Mouse (Mus musculus): ENCODE measurements at regions not wholly inside any gene's neighbourhood (a gene's known extent, or its start where the extent isn't known, plus 50 kb on each side); places are given as distances from the start of the nearest gene placed in this dataset.
A peak's percentile ranks its signal among the peaks of the same experiment; 100 is the strongest.

DNA sequence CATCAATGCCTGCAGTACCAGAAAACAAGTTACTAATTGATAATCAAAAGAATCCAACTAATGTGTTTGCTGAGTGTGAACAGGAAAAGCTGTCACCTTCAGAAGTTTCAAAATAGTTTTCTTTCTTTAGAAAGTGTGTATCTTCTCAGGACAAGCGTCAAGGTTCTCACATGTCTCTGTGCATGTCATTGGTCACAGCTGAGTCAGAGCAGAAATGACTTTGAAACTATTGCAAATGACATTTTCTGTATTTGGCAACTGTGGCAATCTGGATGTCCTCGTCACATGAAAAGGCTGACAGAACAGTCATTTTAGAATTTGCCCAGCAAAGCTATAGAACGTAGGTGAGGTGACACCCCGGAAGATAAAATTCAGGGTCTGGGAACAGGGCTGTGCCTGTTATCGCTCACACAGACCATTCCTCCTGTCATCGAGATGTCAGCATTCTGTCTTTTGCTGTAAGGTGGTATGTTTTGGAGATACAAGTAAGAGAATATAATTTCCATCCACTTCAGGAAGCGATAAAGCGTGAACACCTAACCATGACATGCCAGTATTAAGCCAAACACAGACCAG is 371.4 kb upstream of the Hsf2 start:
- Histone ChIP-seq H3K27me3 (ENCODE audit: insufficient read depth, low read length) (no peaks in the 10 kb centered on the region), H3K9ac (no peak overlapping the region), H3K36me3 (ENCODE audit: insufficient read depth) (no peaks in the 10 kb centered on the region), H3K27ac (ENCODE audit: low read depth, low read length) (no peak overlapping the region), H3K4me3 (ENCODE audit: low read depth, low read length) (no peak overlapping the region), H3K9me3 (ENCODE audit: low read length) (no peaks in the 10 kb centered on the region), H3K4me2 (ENCODE audit: low read depth) (no peak overlapping the region), H3K4me1 (ENCODE audit: insufficient read depth) (no peaks in the 10 kb centered on the region)
- DNase-seq (no peak), ATAC-seq (no peak)
- TF ChIP-seq CTCF (IDR thresholded peaks at IDR 0.05; ENCODE audit: low read depth), result no peak
- 90% methylated on average over 8 of the region's 8 CpGs for WGBS

DNA sequence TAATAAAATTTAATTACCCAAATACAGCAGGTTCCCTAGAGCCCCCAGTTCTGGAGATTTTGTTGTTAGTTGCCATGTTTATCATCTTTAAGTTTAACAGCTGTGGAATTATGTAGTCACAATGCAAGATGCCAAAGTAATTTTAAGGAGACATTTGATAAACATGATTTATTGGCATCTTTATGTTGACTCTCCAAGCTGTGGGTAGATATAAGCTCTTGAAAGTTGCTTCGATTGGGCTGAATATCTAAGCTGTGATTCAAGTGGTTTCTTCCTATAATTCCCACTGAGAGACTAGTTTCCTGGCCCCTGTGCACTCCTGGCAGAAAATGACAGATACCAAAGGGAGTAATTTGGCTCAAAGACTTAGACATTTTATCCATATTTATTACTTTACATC is 364.7 kb upstream of the Hsf2 start:
- Histone ChIP-seq H3K4me3 (ENCODE audit: low read depth, low read length) (no peak overlapping the region), H3K27ac (ENCODE audit: low read depth, low read length) (no peak overlapping the region), H3K27me3 (ENCODE audit: insufficient read depth, low read length) (no peaks in the 10 kb centered on the region), H3K9ac (no peak overlapping the region), H3K9me3 (ENCODE audit: low read length) (no peaks in the 10 kb centered on the region), H3K4me1 (ENCODE audit: insufficient read depth) (no peaks in the 10 kb centered on the region), H3K4me2 (ENCODE audit: low read depth) (no peak overlapping the region), H3K36me3 (ENCODE audit: insufficient read depth) (no peaks in the 10 kb centered on the region)
- 76% methylated on average over 1 of the region's 1 CpGs for WGBS
- TF ChIP-seq CTCF (IDR thresholded peaks at IDR 0.05; ENCODE audit: low read depth), result no peak
- ATAC-seq, result peak; percentile 34; the same call in 1 of the 2 replicates
- no peak for DNase-seq

DNA sequence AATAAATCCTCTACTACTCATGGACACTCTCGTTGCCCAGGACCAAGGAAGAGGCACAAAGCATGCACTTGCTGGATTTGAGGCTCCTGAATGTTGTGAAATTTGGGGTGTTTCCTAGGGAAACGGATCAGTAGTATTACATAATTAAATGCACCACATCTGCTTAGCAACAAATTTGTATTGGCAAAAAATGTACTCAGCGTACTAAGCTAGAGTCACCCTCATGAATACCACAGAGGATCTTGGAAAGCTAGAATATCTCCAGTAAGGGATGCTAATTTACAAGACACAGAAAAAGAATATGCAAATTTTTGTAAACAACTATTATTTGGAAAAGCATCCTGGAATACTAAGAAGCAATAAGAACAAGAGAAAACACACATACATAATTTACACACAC is 359.0 kb upstream of the Hsf2 start:
- Histone ChIP-seq H3K4me3 (ENCODE audit: low read depth, low read length) (no peak overlapping the region), H3K36me3 (ENCODE audit: insufficient read depth) (no peaks in the 10 kb centered on the region)
- no peak for DNase-seq

DNA sequence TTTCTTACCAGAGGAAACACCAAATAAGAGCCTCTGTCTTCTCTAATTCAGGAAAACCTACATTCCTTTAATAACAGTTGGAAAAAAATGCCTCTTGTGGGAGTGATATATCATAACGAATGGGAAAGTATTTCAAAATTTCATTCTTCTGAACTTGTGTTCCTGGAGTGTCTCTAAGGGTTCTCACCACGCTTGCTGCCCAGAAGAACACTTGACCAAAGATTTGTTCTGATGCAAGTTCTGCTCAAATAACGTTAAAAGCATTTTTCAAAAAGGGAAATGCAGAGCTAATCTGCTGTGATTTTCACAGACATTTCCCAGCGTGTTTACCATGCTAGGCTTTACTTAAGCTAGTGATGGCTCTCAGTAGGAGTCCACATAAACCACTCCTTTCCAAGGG is 329.8 kb upstream of the Hsf2 start:
- H3K9me3 ChIP-seq (ENCODE audit: low read length), result no peaks in the 10 kb centered on the region
- 72% methylated on average over 4 of the region's 4 CpGs for WGBS

More for the DNA sequence above, 359.0 kb upstream of the Hsf2 start:
- Histone ChIP-seq H3K4me1 (ENCODE audit: insufficient read depth) (no peaks in the 10 kb centered on the region), H3K27ac (ENCODE audit: low read depth, low read length) (no peak overlapping the region), H3K4me2 (ENCODE audit: low read depth) (no peak overlapping the region), H3K9ac (no peak overlapping the region), H3K9me3 (ENCODE audit: low read length) (no peaks in the 10 kb centered on the region), H3K27me3 (ENCODE audit: insufficient read depth, low read length) (no peaks in the 10 kb centered on the region)
- 59% methylated on average over 3 of the region's 3 CpGs for WGBS
- no peak for ATAC-seq
- TF ChIP-seq CTCF (IDR thresholded peaks at IDR 0.05; ENCODE audit: low read depth), result no peak

DNA sequence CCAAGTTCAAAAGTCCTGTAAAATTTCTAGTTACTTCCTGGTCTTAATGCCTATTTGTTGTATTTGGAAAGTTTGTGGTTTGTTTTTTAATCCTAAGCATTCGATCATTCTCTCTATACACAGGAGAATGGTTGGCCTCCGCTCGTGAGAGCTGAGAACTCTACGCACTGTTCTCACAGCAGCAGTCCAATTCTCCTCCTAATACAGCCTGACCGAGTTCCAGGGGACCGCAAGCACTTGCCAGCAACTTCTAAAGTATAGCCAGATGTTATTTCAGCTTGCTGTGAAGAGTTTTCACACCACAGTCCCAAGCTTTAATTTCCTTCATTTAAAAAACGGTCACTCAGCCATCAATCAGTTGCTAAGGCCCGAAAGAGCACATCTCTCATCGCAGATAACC is 329.3 kb upstream of the Hsf2 start:
- no peak for ATAC-seq
- no peak for TF ChIP-seq CTCF (IDR thresholded peaks at IDR 0.05; ENCODE audit: low read depth)
- Histone ChIP-seq H3K27me3 (ENCODE audit: insufficient read depth, low read length) (no peaks in the 10 kb centered on the region), H3K27ac (ENCODE audit: low read depth, low read length) (no peak overlapping the region), H3K9ac (no peak overlapping the region), H3K36me3 (ENCODE audit: insufficient read depth) (no peaks in the 10 kb centered on the region), H3K4me2 (ENCODE audit: low read depth) (no peak overlapping the region), H3K4me3 (ENCODE audit: low read depth, low read length) (no peak overlapping the region), H3K9me3 (ENCODE audit: low read length) (no peaks in the 10 kb centered on the region), H3K4me1 (ENCODE audit: insufficient read depth) (no peaks in the 10 kb centered on the region)
- WGBS, result 77% methylated on average over 9 of the region's 9 CpGs
- DNase-seq, result no peak

More for the DNA sequence above, 329.8 kb upstream of the Hsf2 start:
- DNase-seq (no peak), ATAC-seq (no peak)
- no peak overlapping the region for H3K4me2 ChIP-seq (ENCODE audit: low read depth)
- no peaks in the 10 kb centered on the region for H3K27me3 ChIP-seq (ENCODE audit: insufficient read depth, low read length)
- no peaks in the 10 kb centered on the region for H3K4me1 ChIP-seq (ENCODE audit: insufficient read depth)
- no peak overlapping the region for H3K9ac ChIP-seq
- H3K36me3 ChIP-seq (ENCODE audit: insufficient read depth), result no peaks in the 10 kb centered on the region
- no peak for TF ChIP-seq CTCF (IDR thresholded peaks at IDR 0.05; ENCODE audit: low read depth)
- no peak overlapping the region for H3K27ac ChIP-seq (ENCODE audit: low read depth, low read length)
- no peak overlapping the region for H3K4me3 ChIP-seq (ENCODE audit: low read depth, low read length)

DNA sequence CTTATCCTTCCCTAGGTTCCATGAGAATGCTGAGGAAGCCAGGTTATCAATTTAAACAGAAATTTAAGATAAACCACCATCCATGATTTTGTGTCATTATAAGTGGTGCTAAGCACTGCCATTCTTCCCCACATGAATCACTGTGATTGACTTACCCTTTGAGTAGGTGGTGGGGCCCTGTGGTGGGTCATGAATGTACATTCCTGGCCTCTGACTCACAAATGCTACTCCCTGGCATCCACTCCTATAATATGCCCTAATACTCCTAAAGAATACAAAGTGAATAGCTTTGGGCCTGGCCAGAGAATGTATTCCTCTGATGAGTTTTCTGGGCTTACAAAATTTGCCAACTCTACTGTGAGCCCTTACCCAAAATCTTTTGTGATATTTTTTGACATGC is 325.6 kb upstream of the Hsf2 start:
- no peak for TF ChIP-seq CTCF (IDR thresholded peaks at IDR 0.05; ENCODE audit: low read depth)
- H3K27me3 ChIP-seq (ENCODE audit: insufficient read depth, low read length), result no peaks in the 10 kb centered on the region
- DNase-seq (no peak), ATAC-seq (no peak)
- no peaks in the 10 kb centered on the region for H3K4me1 ChIP-seq (ENCODE audit: insufficient read depth)
- no peak overlapping the region for H3K4me2 ChIP-seq (ENCODE audit: low read depth)
- H3K9me3 ChIP-seq (ENCODE audit: low read length), result no peaks in the 10 kb centered on the region
- H3K4me3 ChIP-seq (ENCODE audit: low read depth, low read length), result no peak overlapping the region
- H3K9ac ChIP-seq, result no peak overlapping the region
- H3K36me3 ChIP-seq (ENCODE audit: insufficient read depth), result no peaks in the 10 kb centered on the region
- H3K27ac ChIP-seq (ENCODE audit: low read depth, low read length), result no peak overlapping the region

DNA sequence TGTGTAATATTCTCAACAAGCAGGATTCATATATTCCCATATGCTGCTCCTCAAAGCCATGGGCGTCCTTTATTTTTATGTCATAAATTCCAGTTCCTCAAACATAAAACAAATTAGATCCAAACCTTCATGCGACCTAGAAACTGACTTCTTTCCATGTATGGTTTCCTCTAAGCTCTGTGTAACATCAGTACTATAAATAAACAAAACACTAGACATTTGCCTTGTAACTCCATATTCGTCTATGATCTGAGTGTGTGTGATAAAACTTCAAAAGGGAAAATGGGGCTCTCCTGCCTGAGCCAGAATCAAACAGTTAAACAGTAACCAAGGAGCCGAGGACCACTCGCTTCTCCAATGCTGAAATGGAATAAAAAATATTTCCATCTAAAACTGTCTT is 322.8 kb upstream of the Hsf2 start:
- TF ChIP-seq CTCF (IDR thresholded peaks at IDR 0.05; ENCODE audit: low read depth), result no peak
- no peak overlapping the region for H3K4me3 ChIP-seq (ENCODE audit: low read depth, low read length)
- 85% methylated on average over 5 of the region's 5 CpGs for WGBS
- no peak overlapping the region for H3K9ac ChIP-seq
- H3K9me3 ChIP-seq (ENCODE audit: low read length), result no peaks in the 10 kb centered on the region
- H3K4me1 ChIP-seq (ENCODE audit: insufficient read depth), result no peaks in the 10 kb centered on the region
- no peak for ATAC-seq
- H3K27ac ChIP-seq (ENCODE audit: low read depth, low read length), result no peak overlapping the region
- no peaks in the 10 kb centered on the region for H3K27me3 ChIP-seq (ENCODE audit: insufficient read depth, low read length)
- no peaks in the 10 kb centered on the region for H3K36me3 ChIP-seq (ENCODE audit: insufficient read depth)
- no peak for DNase-seq
- H3K4me2 ChIP-seq (ENCODE audit: low read depth), result no peak overlapping the region
